ENCODE assay signal across 10 mouse cellular contexts in genomic region chr10:128297622-128298021, GRCm38 (mm10). TPM values are rescaled to one million over a fixed set of nuclear protein-coding genes. Genes with fewer than 3 reads are reported as not detected.
DNase-seq lines count a peak whose midpoint lies in the region; ATAC-seq and TF ChIP-seq lines count a peak whose summit lies in the region.
"Had no signal": no experiment of that assay in that cellular context is flagged by ENCODE, and none has a peak within 500 bp of the region (broad histone marks: within the 10 kb centered on the region; RNA-seq: fewer than 3 reads in every experiment).

No protein-coding gene starts in this region.

- no peaks in the 10 kb centered on the region for H3K9me3 ChIP-seq in kidney, embryonic 15.5 days (replicated peaks)

- no peak overlapping the region for H3K27ac ChIP-seq in kidney, embryonic 15.5 days
- H3K27ac ChIP-seq in bone marrow macrophage, adult 2 months (ENCODE audit: insufficient read depth, low read depth, low read length) = peak overlapping the region; percentile 51

- H3K4me2 ChIP-seq in kidney, embryonic 15.5 days = no peak overlapping the region

- 0 out of 2 replicates have a peak, but pooled peaks cover 3% of the 10 kb centered on the region for H3K36me3 ChIP-seq in kidney, embryonic 15.5 days

- TF ChIP-seq POLR2A in bone marrow macrophage, adult 2 months (IDR thresholded peaks at IDR 0.05; ENCODE audit: borderline replicate concordance, low read depth, low read length) = no peak

- DNase-seq in kidney, postnatal 10 days = peak; percentile 53
- DNase-seq in lung, postnatal 10 days = peak; percentile 37
- no peak for DNase-seq in left cerebral cortex, adult 9 months (ENCODE audit: low spot score in 2 of 2)
- no peak for DNase-seq in embryo, embryonic 11 days
- no peak for DNase-seq in frontal cortex, adult 2 months (ENCODE audit: extremely low spot score in 1 of 2, low spot score in 1 of 2)

- no peak overlapping the region for H3K4me3 ChIP-seq in kidney, embryonic 15.5 days (replicated peaks)
- H3K4me3 ChIP-seq in bone marrow macrophage, adult 2 months (ENCODE audit: insufficient read depth, low read length) = no peak overlapping the region

- no peak for TF ChIP-seq CTCF in bone marrow macrophage, adult 2 months (IDR thresholded peaks at IDR 0.05; ENCODE audit: low read depth, low read length)

- H3K9ac ChIP-seq in kidney, embryonic 15.5 days = no peak overlapping the region

- no peak; the same call in 1 of the 2 replicates for ATAC-seq in kidney, embryonic 15.5 days (replicated peaks; ENCODE audit: low FRiP score)
- 0 out of 2 replicates have a peak, but pooled peaks have one; percentile 19 for ATAC-seq in erythroblast, adult 5-6 weeks (replicated peaks; ENCODE audit: low FRiP score, poor library complexity, severe bottlenecking)

- WGBS in kidney, embryonic 15.5 days = 74% methylated on average over 11 of the region's 11 CpGs

- H3K27me3 ChIP-seq in kidney, embryonic 15.5 days = no peaks in the 10 kb centered on the region

- peaks cover 10% of the 10 kb centered on the region for H3K4me1 ChIP-seq in kidney, embryonic 15.5 days
- H3K4me1 ChIP-seq in bone marrow macrophage, adult 2 months (ENCODE audit: control insufficient read depth, insufficient read depth, low read length) = peaks cover 33% of the 10 kb centered on the region

RNA-seq across cellular contexts. Expression of gene Il23a, which starts 0.9 kb away (rescaled TPM):
- 0.21 and 0.40 TPM in 2 replicates for polyA plus RNA-seq in kidney, embryonic 15.5 days (2015; fragmentation: Nextera tagmentation; extraction: Ambion mirVana)
- polyA plus RNA-seq in bone marrow macrophage, adult 2 months (2012; ENCODE audit: insufficient read depth, insufficient read length, missing spikeins) = not detected in 2 replicates
- not detected in 2 replicates for total RNA-seq in erythroblast, adult 5-6 weeks (2015; ENCODE audit: low replicate concordance)
- total RNA-seq in erythroblast, adult 5-6 weeks (2017; ENCODE audit: low replicate concordance) = not detected in 2 replicates
- polyA plus RNA-seq in frontal cortex, adult 2 months (2012; rRNA removed) = 0.34 TPM in 2 replicates
- polyA plus RNA-seq: forebrain, embryonic 11.5 days; limb, embryonic 11.5 days had no signal

RNA-seq across cellular contexts. Expression of gene Pan2, which starts 5.5 kb away (rescaled TPM):
- polyA plus RNA-seq in kidney, embryonic 15.5 days (2015; fragmentation: Nextera tagmentation; extraction: Ambion mirVana) = 38.4 and 41.7 TPM in 2 replicates
- polyA plus RNA-seq in bone marrow macrophage, adult 2 months (2012; ENCODE audit: insufficient read depth, insufficient read length, missing spikeins) = 14.3 and 15.2 TPM in 2 replicates
- 7.9 and 8.8 TPM in 2 replicates for total RNA-seq in erythroblast, adult 5-6 weeks (2015; ENCODE audit: low replicate concordance)
- total RNA-seq in erythroblast, adult 5-6 weeks (2017; ENCODE audit: low replicate concordance) = 7.5 and 8.9 TPM in 2 replicates
- polyA plus RNA-seq in frontal cortex, adult 2 months (2012; rRNA removed) = 25.0 and 26.8 TPM in 2 replicates

RNA-seq across cellular contexts. Expression of gene Cnpy2, which starts 24.6 kb away (rescaled TPM):
- 331 and 361 TPM in 2 replicates for polyA plus RNA-seq in kidney, embryonic 15.5 days (2015; fragmentation: Nextera tagmentation; extraction: Ambion mirVana)
- polyA plus RNA-seq in bone marrow macrophage, adult 2 months (2012; ENCODE audit: insufficient read depth, insufficient read length, missing spikeins) = 78.6 and 82.6 TPM in 2 replicates
- 30.7 and 48.6 TPM in 2 replicates for total RNA-seq in erythroblast, adult 5-6 weeks (2015; ENCODE audit: low replicate concordance)
- 15.5 and 38.3 TPM in 2 replicates for total RNA-seq in erythroblast, adult 5-6 weeks (2017; ENCODE audit: low replicate concordance)
- 64.4 and 65.1 TPM in 2 replicates for polyA plus RNA-seq in frontal cortex, adult 2 months (2012; rRNA removed)

RNA-seq across cellular contexts. Expression of gene Stat2, which starts 27.3 kb away (rescaled TPM):
- polyA plus RNA-seq in kidney, embryonic 15.5 days (2015; fragmentation: Nextera tagmentation; extraction: Ambion mirVana) = 11.8 and 14.2 TPM in 2 replicates
- polyA plus RNA-seq in bone marrow macrophage, adult 2 months (2012; ENCODE audit: insufficient read depth, insufficient read length, missing spikeins) = 89.6 and 94.6 TPM in 2 replicates
- total RNA-seq in erythroblast, adult 5-6 weeks (2015; ENCODE audit: low replicate concordance) = 14.8 and 25.1 TPM in 2 replicates
- 16.0 and 25.2 TPM in 2 replicates for total RNA-seq in erythroblast, adult 5-6 weeks (2017; ENCODE audit: low replicate concordance)
- 29.6 and 33.3 TPM in 2 replicates for polyA plus RNA-seq in frontal cortex, adult 2 months (2012; rRNA removed)

RNA-seq across cellular contexts. Expression of gene Apof, which starts 29.2 kb away (rescaled TPM):
- polyA plus RNA-seq in kidney, embryonic 15.5 days (2015; fragmentation: Nextera tagmentation; extraction: Ambion mirVana) = 0.48 and 2.5 TPM in 2 replicates
- not detected in 2 replicates for polyA plus RNA-seq in bone marrow macrophage, adult 2 months (2012; ENCODE audit: insufficient read depth, insufficient read length, missing spikeins)
- not detected in 2 replicates for total RNA-seq in erythroblast, adult 5-6 weeks (2015; ENCODE audit: low replicate concordance)
- total RNA-seq in erythroblast, adult 5-6 weeks (2017; ENCODE audit: low replicate concordance) = not detected in 2 replicates
- 0.23 and 0.58 TPM in 2 replicates for polyA plus RNA-seq in frontal cortex, adult 2 months (2012; rRNA removed)
- polyA plus RNA-seq: forebrain, embryonic 11.5 days; limb, embryonic 11.5 days had no signal

Comparison
In these comparisons a context has a peak if more than half of its experiments do, and no peak if none do; other contexts are left out.
1. DNase-seq: peak in kidney, postnatal 10 days (single experiment) and lung, postnatal 10 days (single experiment); none in left cerebral cortex, adult 9 months (0 of 2), embryo, embryonic 11 days (single experiment) and frontal cortex, adult 2 months (0 of 2).